Mouse (Mus musculus): Measurements from ENCODE around the gene Acer2. TPM values are rescaled to one million over a fixed set of nuclear protein-coding genes. Genes with fewer than 3 reads are reported as not detected.

Acer2 gene
- total and polyA plus RNA-seq, 3 experiments, result 0.35 to 0.84 TPM; not detected in 1

DNA sequence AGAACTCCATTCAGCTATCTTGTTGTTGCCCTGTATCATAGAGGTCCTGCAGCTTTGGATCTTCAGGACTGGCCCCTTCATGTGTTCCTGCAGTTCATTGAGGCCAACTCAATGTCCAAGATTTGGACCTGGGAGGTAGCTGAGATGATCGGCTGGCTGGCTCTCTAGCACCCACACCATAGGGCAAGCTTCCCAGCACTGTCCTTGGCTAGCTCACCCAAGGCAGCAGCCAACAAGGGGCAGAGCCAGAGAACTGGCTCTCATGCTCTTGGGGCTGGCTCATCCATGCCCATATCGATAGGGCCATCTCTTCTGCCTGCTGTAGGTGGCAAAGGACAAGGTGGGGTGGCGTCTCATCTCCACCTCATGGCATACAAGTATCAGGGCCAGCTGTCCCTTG lies 28.8 kb upstream of the Acer2 start:
- no peak overlapping the region for H3K9ac ChIP-seq (ENCODE audit: control insufficient read depth, low read depth, low read length, poor library complexity, severe bottlenecking)
- no peak overlapping the region for H3K4me3 ChIP-seq (ENCODE audit: control insufficient read depth in 1 of 2, insufficient read depth in 1 of 2, low read depth in 2 of 2, low read length in 2 of 2)
- H3K4me1 ChIP-seq (ENCODE audit: control insufficient read depth in 1 of 2, insufficient read depth in 2 of 2, low read length in 2 of 2), result no peaks in the 10 kb centered on the region
- no peak overlapping the region for H3K27ac ChIP-seq (ENCODE audit: control insufficient read depth, low read depth, low read length)
- peaks cover 0 to 13% of the 10 kb centered on the region in 2 experiments; a peak in 2 of 4 replicates for H3K36me3 ChIP-seq (ENCODE audit: control insufficient read depth in 1 of 2, insufficient read depth in 2 of 2, low read length in 2 of 2)
- no peak for DNase-seq (ENCODE audit: low read depth, low spot score)
- no peaks in the 10 kb centered on the region for H3K79me2 ChIP-seq (ENCODE audit: control insufficient read depth, insufficient read depth, low read length, poor library complexity)
- TF ChIP-seq NELFE (IDR thresholded peaks at IDR 0.05; ENCODE audit: low read depth, low read length), result no peak
- TF ChIP-seq ELF1 (IDR thresholded peaks at IDR 0.05; ENCODE audit: low read depth, low read length), result no peak
- no peak for TF ChIP-seq CHD2 (IDR thresholded peaks at IDR 0.05; ENCODE audit: low read length)
- TF ChIP-seq ETS1 (IDR thresholded peaks at IDR 0.05; ENCODE audit: low read depth, low read length), result no peak
- H3K9me3 ChIP-seq (replicated peaks; ENCODE audit: insufficient read depth, low read length), result no peaks in the 10 kb centered on the region
- no peaks in the 10 kb centered on the region for H3K27me3 ChIP-seq (ENCODE audit: control insufficient read depth in 1 of 2, insufficient read depth in 2 of 2, low read length in 2 of 2)

DNA sequence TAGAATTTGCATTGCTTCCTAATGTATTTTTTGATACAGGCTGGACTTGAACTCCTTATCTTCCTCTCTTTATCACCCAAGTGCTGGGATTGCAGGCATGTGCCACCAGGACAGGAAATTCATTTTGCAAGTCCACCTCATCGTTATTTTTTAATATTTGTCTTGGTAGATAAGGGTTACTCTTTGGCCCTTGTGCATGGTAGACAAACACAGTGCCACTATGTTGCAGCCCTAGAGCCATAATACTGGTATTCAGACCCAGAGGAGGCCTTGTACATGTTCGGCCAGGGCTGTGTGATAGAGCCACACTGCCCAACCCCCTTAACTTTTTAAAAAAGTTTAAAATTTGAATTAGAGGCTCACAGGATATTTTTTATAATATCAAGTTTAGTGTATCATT lies 26.9 kb upstream of the Acer2 start:
- no peak for DNase-seq (ENCODE audit: low read depth, low spot score)
- Histone ChIP-seq H3K9me3 (replicated peaks; ENCODE audit: insufficient read depth, low read length) (no peaks in the 10 kb centered on the region), H3K36me3 (ENCODE audit: control insufficient read depth in 1 of 2, insufficient read depth in 2 of 2, low read length in 2 of 2) (peaks cover 0 to 8% of the 10 kb centered on the region in 2 experiments; a peak in 2 of 4 replicates), H3K79me2 (ENCODE audit: control insufficient read depth, insufficient read depth, low read length, poor library complexity) (no peaks in the 10 kb centered on the region), H3K4me1 (ENCODE audit: control insufficient read depth in 1 of 2, insufficient read depth in 2 of 2, low read length in 2 of 2) (no peaks in the 10 kb centered on the region), H3K27ac (ENCODE audit: control insufficient read depth, low read depth, low read length) (no peak overlapping the region), H3K27me3 (ENCODE audit: control insufficient read depth in 1 of 2, insufficient read depth in 2 of 2, low read length in 2 of 2) (no peaks in the 10 kb centered on the region), H3K4me3 (ENCODE audit: control insufficient read depth in 1 of 2, insufficient read depth in 1 of 2, low read depth in 2 of 2, low read length in 2 of 2) (no peak overlapping the region), H3K9ac (ENCODE audit: control insufficient read depth, low read depth, low read length, poor library complexity, severe bottlenecking) (no peak overlapping the region)
- no peak for TF ChIP-seq JUND (IDR thresholded peaks at IDR 0.05; ENCODE audit: low read depth, low read length)
- TF ChIP-seq ZKSCAN1 (IDR thresholded peaks at IDR 0.05; ENCODE audit: low read depth, low read length), result no peak
- no peak for TF ChIP-seq CTCF (IDR thresholded peaks at IDR 0.05 in 2 of 3, conservative IDR thresholded peaks at IDR 0.05 in 1 of 3; ENCODE audit: control insufficient read depth in 1 of 3, insufficient read depth in 1 of 3, low read depth in 2 of 3, low read length in 3 of 3, poor library complexity in 1 of 3, severe bottlenecking in 1 of 3)
- no peak for TF ChIP-seq MEF2A (IDR thresholded peaks at IDR 0.05; ENCODE audit: extremely low read depth, insufficient replicate concordance, low read depth, low read length, poor library complexity, severe bottlenecking)
- TF ChIP-seq TCF12 (IDR thresholded peaks at IDR 0.05; ENCODE audit: low read depth, low read length), result no peak
- no peak for TF ChIP-seq MAZ (IDR thresholded peaks at IDR 0.05; ENCODE audit: low read depth, low read length)
- no peak for TF ChIP-seq ZMIZ1 (IDR thresholded peaks at IDR 0.05; ENCODE audit: low read depth, low read length)
- no peak for TF ChIP-seq ELF1 (IDR thresholded peaks at IDR 0.05; ENCODE audit: low read depth, low read length)

DNA sequence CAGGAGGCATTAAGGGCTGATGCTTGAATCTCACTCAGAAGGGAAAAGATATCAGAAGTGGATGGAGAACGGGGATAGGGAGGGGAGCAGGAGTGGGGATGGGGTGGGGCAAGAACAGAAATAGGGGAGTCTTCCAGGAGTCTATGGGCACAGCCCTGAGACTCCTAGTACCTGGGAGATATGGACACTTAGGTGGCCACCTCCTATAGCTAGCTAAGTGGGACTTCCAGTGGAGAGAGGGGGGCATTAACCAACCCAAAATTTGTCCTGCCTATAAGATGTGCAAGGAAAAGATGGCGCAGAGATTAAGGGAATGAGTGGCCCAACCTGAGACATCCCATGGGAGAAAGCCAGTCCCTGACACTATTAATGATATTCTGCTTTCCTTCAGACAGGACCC lies 22.9 kb upstream of the Acer2 start:
- Histone ChIP-seq H3K27me3 (ENCODE audit: control insufficient read depth in 1 of 2, insufficient read depth in 2 of 2, low read length in 2 of 2) (no peaks in the 10 kb centered on the region), H3K27ac (ENCODE audit: control insufficient read depth, low read depth, low read length) (no peak overlapping the region), H3K9ac (ENCODE audit: control insufficient read depth, low read depth, low read length, poor library complexity, severe bottlenecking) (no peak overlapping the region), H3K4me3 (ENCODE audit: control insufficient read depth in 1 of 2, insufficient read depth in 1 of 2, low read depth in 2 of 2, low read length in 2 of 2) (no peak overlapping the region), H3K4me1 (ENCODE audit: control insufficient read depth in 1 of 2, insufficient read depth in 2 of 2, low read length in 2 of 2) (peaks cover 0 to 9% of the 10 kb centered on the region in 2 experiments; a peak in 1 of 4 replicates), H3K9me3 (replicated peaks; ENCODE audit: insufficient read depth, low read length) (no peaks in the 10 kb centered on the region), H3K79me2 (ENCODE audit: control insufficient read depth, insufficient read depth, low read length, poor library complexity) (peaks cover 13% of the 10 kb centered on the region), H3K36me3 (ENCODE audit: control insufficient read depth in 1 of 2, insufficient read depth in 2 of 2, low read length in 2 of 2) (peaks cover 9 to 15% of the 10 kb centered on the region in 2 experiments)
- TF ChIP-seq MYC (IDR thresholded peaks at IDR 0.05; ENCODE audit: low read depth, low read length), result no peak
- no peak for TF ChIP-seq BHLHE40 (IDR thresholded peaks at IDR 0.05; ENCODE audit: borderline replicate concordance, low read depth, low read length)
- TF ChIP-seq UBTF (IDR thresholded peaks at IDR 0.05; ENCODE audit: borderline replicate concordance, insufficient read depth, low read depth, low read length), result no peak
- TF ChIP-seq NRF1 (IDR thresholded peaks at IDR 0.05; ENCODE audit: insufficient read depth, low read depth, low read length, poor library complexity, severe bottlenecking), result no peak
- TF ChIP-seq MEF2A (IDR thresholded peaks at IDR 0.05; ENCODE audit: extremely low read depth, insufficient replicate concordance, low read depth, low read length, poor library complexity, severe bottlenecking), result no peak
- DNase-seq (ENCODE audit: low read depth, low spot score), result no peak
